Mouse (Mus musculus): Measurements from ENCODE around the gene Endov. TPM values are rescaled to one million over a fixed set of nuclear protein-coding genes. Genes with fewer than 3 reads are reported as not detected.

Gene Endov
- polyA plus RNA-seq, 1 experiment = 7.7 TPM

GRCm38 (mm10) chr11:119544518-119545105 lies 53.5 kb downstream of the Endov start:
- Histone ChIP-seq H3K4me1 (ENCODE audit: control insufficient read depth, insufficient read depth, low read length) (no peaks in the 10 kb centered on the region), H3K4me3 (ENCODE audit: insufficient read depth, low read length) (no peak overlapping the region), H3K27ac (ENCODE audit: insufficient read depth, low read depth, low read length) (no peak overlapping the region)
- TF ChIP-seq POLR2A (IDR thresholded peaks at IDR 0.05; ENCODE audit: borderline replicate concordance, low read depth, low read length) (no peak), CTCF (IDR thresholded peaks at IDR 0.05; ENCODE audit: low read depth, low read length) (no peak)

GRCm38 (mm10) chr11:119545281-119545680 lies 54.1 kb downstream of the Endov start:
- TF ChIP-seq POLR2A (IDR thresholded peaks at IDR 0.05; ENCODE audit: borderline replicate concordance, low read depth, low read length) (no peak), CTCF (IDR thresholded peaks at IDR 0.05; ENCODE audit: low read depth, low read length) (no peak)
- no peak overlapping the region for H3K27ac ChIP-seq (ENCODE audit: insufficient read depth, low read depth, low read length)
- H3K4me3 ChIP-seq (ENCODE audit: insufficient read depth, low read length) = no peak overlapping the region
- no peaks in the 10 kb centered on the region for H3K4me1 ChIP-seq (ENCODE audit: control insufficient read depth, insufficient read depth, low read length)

- no peaks in the 10 kb centered on the region for H3K4me1 ChIP-seq (ENCODE audit: control insufficient read depth, insufficient read depth, low read length)
- no peak overlapping the region for H3K4me3 ChIP-seq (ENCODE audit: insufficient read depth, low read length)
- H3K27ac ChIP-seq (ENCODE audit: insufficient read depth, low read depth, low read length) = no peak overlapping the region
- TF ChIP-seq CTCF (IDR thresholded peaks at IDR 0.05; ENCODE audit: low read depth, low read length) (peak; percentile 22; the same call in 1 of the 2 replicates), POLR2A (IDR thresholded peaks at IDR 0.05; ENCODE audit: borderline replicate concordance, low read depth, low read length) (no peak)
These were observed 54.8 kb downstream of the Endov start for GRCm38 (mm10) chr11:119545741-119546495.

- Histone ChIP-seq H3K4me3 (ENCODE audit: insufficient read depth, low read length) (peak overlapping the region; percentile 54), H3K4me1 (ENCODE audit: control insufficient read depth, insufficient read depth, low read length) (no peaks in the 10 kb centered on the region), H3K27ac (ENCODE audit: insufficient read depth, low read depth, low read length) (no peak overlapping the region)
- TF ChIP-seq CTCF (IDR thresholded peaks at IDR 0.05; ENCODE audit: low read depth, low read length) = no peak
- TF ChIP-seq POLR2A (IDR thresholded peaks at IDR 0.05; ENCODE audit: borderline replicate concordance, low read depth, low read length) = no peak
These were observed 55.5 kb downstream of the Endov start for GRCm38 (mm10) chr11:119546496-119547182.

GRCm38 (mm10) chr11:119547183-119547921 lies 56.2 kb downstream of the Endov start, which contains the start of gene Nptx1:
Gene Nptx1, minus strand, starts transcription at chr11:119547753.
- peak within 1 kb of the TSS; percentile 54 for H3K4me3 ChIP-seq (ENCODE audit: insufficient read depth, low read length)
- H3K4me1 ChIP-seq (ENCODE audit: control insufficient read depth, insufficient read depth, low read length) = no peaks in the 10 kb centered on the region
- TF ChIP-seq CTCF (IDR thresholded peaks at IDR 0.05; ENCODE audit: low read depth, low read length) (no peak), POLR2A (IDR thresholded peaks at IDR 0.05; ENCODE audit: borderline replicate concordance, low read depth, low read length) (no peak)
- no peak within 1 kb of the TSS for H3K27ac ChIP-seq (ENCODE audit: insufficient read depth, low read depth, low read length)

GRCm38 (mm10) chr11:119547951-119548591 lies 56.9 kb downstream of the Endov start:
- H3K4me1 ChIP-seq (ENCODE audit: control insufficient read depth, insufficient read depth, low read length) = no peaks in the 10 kb centered on the region
- peak overlapping the region; percentile 54 for H3K4me3 ChIP-seq (ENCODE audit: insufficient read depth, low read length)
- TF ChIP-seq CTCF (IDR thresholded peaks at IDR 0.05; ENCODE audit: low read depth, low read length) = no peak
- TF ChIP-seq POLR2A (IDR thresholded peaks at IDR 0.05; ENCODE audit: borderline replicate concordance, low read depth, low read length) = no peak
- H3K27ac ChIP-seq (ENCODE audit: insufficient read depth, low read depth, low read length) = no peak overlapping the region

GRCm38 (mm10) chr11:119548741-119549370 lies 57.7 kb downstream of the Endov start:
- no peak overlapping the region for H3K27ac ChIP-seq (ENCODE audit: insufficient read depth, low read depth, low read length)
- no peak overlapping the region for H3K4me3 ChIP-seq (ENCODE audit: insufficient read depth, low read length)
- no peaks in the 10 kb centered on the region for H3K4me1 ChIP-seq (ENCODE audit: control insufficient read depth, insufficient read depth, low read length)
- no peak for TF ChIP-seq CTCF (IDR thresholded peaks at IDR 0.05; ENCODE audit: low read depth, low read length)
- no peak for TF ChIP-seq POLR2A (IDR thresholded peaks at IDR 0.05; ENCODE audit: borderline replicate concordance, low read depth, low read length)

GRCm38 (mm10) chr11:119549371-119549811 lies 58.2 kb downstream of the Endov start:
- Histone ChIP-seq H3K4me1 (ENCODE audit: control insufficient read depth, insufficient read depth, low read length) (no peaks in the 10 kb centered on the region), H3K27ac (ENCODE audit: insufficient read depth, low read depth, low read length) (no peak overlapping the region), H3K4me3 (ENCODE audit: insufficient read depth, low read length) (no peak overlapping the region)
- TF ChIP-seq POLR2A (IDR thresholded peaks at IDR 0.05; ENCODE audit: borderline replicate concordance, low read depth, low read length) (no peak), CTCF (IDR thresholded peaks at IDR 0.05; ENCODE audit: low read depth, low read length) (no peak)
